Mouse (Mus musculus) lung, postnatal 0 days (tissue): ENCODE results near the gene Arhgap25. TPM values are rescaled to one million over a fixed set of nuclear protein-coding genes. Genes with fewer than 3 reads are reported as not detected.
A peak's percentile ranks its signal among the peaks of the same experiment; 100 is the strongest.

Experiments used
- ATAC-seq: fragments of 200-750 bp; cut with Nextera tagmentation; 2 replicates; pipeline ENCODE4 v1.8.0; 2017; ENCODE audit warnings: moderate library complexity
- DNase-seq: peaks from one replicate; pipeline ENCODE4 v3.0.0-alpha.2; 2016; ENCODE audit warnings: low spot score
- H3K27ac ChIP-seq: fragments of 300-500 bp; sonication (generic); 2 replicates; pipeline ENCODE4 v1.5.1; 2014; ENCODE audit warnings: antibody characterized with exemption, mild to moderate bottlenecking, low read length, mixed read lengths
- H3K27me3 ChIP-seq: fragments of 300-500 bp; sonication (generic); replicated peaks from 2 replicates; pipeline ENCODE4 v1.6.1; 2014; ENCODE audit warnings: low read length, mixed read lengths; ENCODE audit not compliant: insufficient read depth
- H3K36me3 ChIP-seq: fragments of 300-500 bp; sonication (generic); 2 replicates; pipeline ENCODE4 v1.6.1; 2014; ENCODE audit warnings: low read length, mixed read lengths; ENCODE audit not compliant: insufficient read depth
- H3K4me1 ChIP-seq: fragments of 300-500 bp; sonication (generic); 2 replicates; pipeline ENCODE4 v1.6.1; 2014; ENCODE audit warnings: antibody characterized with exemption, low read depth, low read length, mixed read lengths; ENCODE audit not compliant: insufficient read depth
- H3K4me2 ChIP-seq: fragments of 300-500 bp; sonication (generic); replicated peaks from 2 replicates; pipeline ENCODE4 v1.6.1; 2014; ENCODE audit warnings: low read depth, mild to moderate bottlenecking, low read length, moderate library complexity, mixed read lengths
- H3K4me3 ChIP-seq: fragments of 300-500 bp; sonication (generic); 2 replicates; pipeline ENCODE4 v1.5.1; 2014; ENCODE audit warnings: low read depth, low read length
- H3K9ac ChIP-seq: fragments of 300-500 bp; sonication (generic); replicated peaks from 2 replicates; pipeline ENCODE4 v1.6.1; 2014; ENCODE audit warnings: low read depth, mild to moderate bottlenecking
- H3K9me3 ChIP-seq: fragments of 300-500 bp; sonication (generic); 2 replicates; pipeline ENCODE4 v1.6.1; 2016; ENCODE audit warnings: low read length, mixed read lengths
- CTCF ChIP-seq: IDR thresholded peaks from 2 replicates; pipeline ENCODE4 v1.5.1; 2016; ENCODE audit warnings: antibody characterized with exemption, mild to moderate bottlenecking
- EP300 ChIP-seq: IDR thresholded peaks from 2 replicates; pipeline ENCODE4 v1.6.1; 2016; ENCODE audit warnings: antibody characterized with exemption, mild to moderate bottlenecking, control low read depth
- WGBS: fragments of 180-500 bp; shearing (Covaris S2); extraction: QIAGEN DNeasy Blood & Tissue Kit; methylation state at CpG from one replicate; pipeline ENCODE4 v1.1.7; 2014; 5-methylcytosine and 5-hydroxymethylcytosine counted together
- polyA plus RNA-seq: library from polyadenylated mRNA; unstranded; fragments of >200 nt; fragmentation: Nextera tagmentation; extraction: Ambion mirVana; gene quantifications from 2 replicates; pipeline ENCODE4 v1.2.1, GENCODE M21; 2015

Arhgap25 gene
- polyA plus RNA-seq, 1 experiment from 2014 or later = 9.9 TPM

DNA sequence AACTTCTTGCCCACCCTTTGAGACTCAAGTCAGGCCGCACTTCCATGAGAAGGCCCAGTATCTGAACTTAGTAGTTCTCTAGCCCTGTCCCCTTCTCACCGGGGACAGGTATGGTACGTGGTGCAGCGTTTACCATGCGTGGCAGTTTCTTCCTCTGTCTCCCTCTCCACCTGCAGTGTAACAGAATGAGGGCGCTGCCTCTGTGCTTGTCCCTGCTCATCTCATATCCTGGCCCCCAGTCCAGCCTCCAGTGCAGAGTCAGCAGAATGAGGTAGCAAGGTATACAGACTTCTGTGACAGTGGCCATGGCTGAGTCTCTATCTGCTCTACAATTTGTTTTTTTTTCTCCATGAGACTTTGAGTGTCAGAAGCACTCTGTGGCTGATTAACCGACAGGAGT, 32.4 kb downstream of the Arhgap25 start:
- no peak overlapping the region for H3K27ac ChIP-seq
- no peaks in the 10 kb centered on the region; the same call in 1 of the 2 replicates for H3K4me1 ChIP-seq
- no peaks in the 10 kb centered on the region for H3K27me3 ChIP-seq
- WGBS = 84% methylated on average over 7 of the region's 7 CpGs
- DNase-seq = no peak
- H3K4me2 ChIP-seq = no peak overlapping the region
- H3K9ac ChIP-seq = no peak overlapping the region
- ATAC-seq = no peak
- no peaks in the 10 kb centered on the region for H3K9me3 ChIP-seq
- no peak overlapping the region for H3K4me3 ChIP-seq
- no peaks in the 10 kb centered on the region for H3K36me3 ChIP-seq
- no peak for TF ChIP-seq CTCF
- no peak for TF ChIP-seq EP300

DNA sequence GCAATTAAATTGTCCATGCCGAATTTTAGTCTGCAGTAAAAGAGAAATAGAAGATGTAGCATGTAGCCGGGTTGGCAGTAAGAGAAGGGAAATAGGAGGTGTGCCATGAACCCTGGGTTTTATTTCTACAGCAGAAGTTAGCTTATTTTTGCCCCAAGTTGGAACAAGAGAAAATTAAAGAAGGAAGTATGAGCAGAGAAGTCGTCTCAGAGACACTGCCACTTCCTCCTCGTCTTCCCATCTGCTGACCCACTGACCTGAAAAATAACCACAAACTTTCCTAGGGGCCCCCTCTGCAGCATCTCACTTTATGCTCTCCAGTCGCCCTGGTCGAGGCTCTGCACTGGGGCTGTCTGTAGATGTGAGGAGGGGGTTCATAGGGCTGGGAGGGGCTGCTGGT, 33.3 kb downstream of the Arhgap25 start:
- 39% methylated on average over 6 of the region's 6 CpGs for whole genome bisulfite sequencing
- no peak overlapping the region for H3K27ac ChIP-seq
- no peaks in the 10 kb centered on the region; the same call in 1 of the 2 replicates for H3K4me1 ChIP-seq
- H3K4me2 ChIP-seq = no peak overlapping the region
- H3K9me3 ChIP-seq = no peaks in the 10 kb centered on the region
- H3K36me3 ChIP-seq = no peaks in the 10 kb centered on the region
- DNase-seq (peak; percentile 10), ATAC-seq (no peak)
- no peaks in the 10 kb centered on the region for H3K27me3 ChIP-seq
- H3K9ac ChIP-seq = no peak overlapping the region
- no peak overlapping the region for H3K4me3 ChIP-seq
- TF ChIP-seq CTCF (no peak), EP300 (no peak)

DNA sequence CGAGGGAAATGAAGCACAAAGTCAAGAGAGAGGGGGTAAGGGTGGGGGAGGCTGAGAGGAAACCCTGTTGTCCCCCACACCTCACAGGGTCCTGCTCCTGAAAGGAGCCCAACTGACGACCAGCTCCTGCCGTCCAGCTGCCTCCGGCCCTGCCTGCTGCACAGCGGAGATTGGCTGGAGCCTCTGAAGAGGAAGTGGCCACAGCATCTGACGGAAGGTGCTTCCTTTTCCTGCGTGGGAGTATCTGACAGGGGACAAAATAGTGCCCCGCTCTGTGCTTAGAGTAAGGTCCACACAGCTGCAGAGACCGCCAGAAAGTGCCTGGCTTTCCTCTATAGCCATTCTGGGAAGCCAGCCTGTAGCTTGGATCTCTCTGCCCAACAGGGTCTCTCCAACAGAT, 36.9 kb downstream of the Arhgap25 start:
- H3K27ac ChIP-seq = peak overlapping the region; percentile 43; the same call in 1 of the 2 replicates
- TF ChIP-seq CTCF = no peak
- H3K9ac ChIP-seq = peak overlapping the region; percentile 39; the same call in 1 of the 2 replicates
- 43% methylated on average over 8 of the region's 9 CpGs for WGBS
- peak; percentile 36 for DNase-seq
- no peaks in the 10 kb centered on the region for H3K9me3 ChIP-seq
- H3K4me1 ChIP-seq = no peaks in the 10 kb centered on the region; the same call in 1 of the 2 replicates
- no peaks in the 10 kb centered on the region for H3K36me3 ChIP-seq
- H3K4me2 ChIP-seq = peak overlapping the region; percentile 54
- peak; percentile 86 for ATAC-seq
- H3K27me3 ChIP-seq = no peaks in the 10 kb centered on the region
- peak overlapping the region; percentile 31 for H3K4me3 ChIP-seq

DNA sequence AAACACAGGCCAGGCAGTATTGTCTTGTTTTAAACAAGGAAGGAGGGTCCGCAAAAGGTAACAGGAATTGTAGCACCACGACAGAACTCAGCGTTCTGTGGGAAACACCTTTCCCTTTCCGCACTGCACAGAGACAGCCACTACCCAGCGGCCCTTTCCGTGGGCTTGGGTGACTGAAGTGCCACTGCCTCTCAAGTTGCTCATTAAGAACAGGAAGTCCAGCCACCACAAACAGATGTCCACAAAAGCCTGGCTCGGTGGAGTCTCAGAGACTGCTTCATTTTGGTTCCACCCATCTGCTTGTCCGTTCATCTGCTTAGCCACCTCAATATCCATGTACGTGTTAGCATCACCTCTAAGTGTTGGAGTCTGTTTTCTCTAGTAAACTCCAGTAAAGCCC, 38.7 kb downstream of the Arhgap25 start:
- H3K4me3 ChIP-seq = peak overlapping the region; percentile 18; the same call in 1 of the 2 replicates
- no peaks in the 10 kb centered on the region for H3K36me3 ChIP-seq
- 34% methylated on average over 9 of the region's 9 CpGs for WGBS
- H3K27ac ChIP-seq = no peak overlapping the region
- H3K9ac ChIP-seq = no peak overlapping the region
- H3K27me3 ChIP-seq = no peaks in the 10 kb centered on the region
- DNase-seq = peak; percentile 63
- H3K4me1 ChIP-seq = no peaks in the 10 kb centered on the region; the same call in 1 of the 2 replicates
- no peaks in the 10 kb centered on the region for H3K9me3 ChIP-seq
- peak overlapping the region; percentile 54 for H3K4me2 ChIP-seq
- TF ChIP-seq CTCF = no peak
- no peak for TF ChIP-seq EP300
- ATAC-seq = peak; percentile 72

DNA sequence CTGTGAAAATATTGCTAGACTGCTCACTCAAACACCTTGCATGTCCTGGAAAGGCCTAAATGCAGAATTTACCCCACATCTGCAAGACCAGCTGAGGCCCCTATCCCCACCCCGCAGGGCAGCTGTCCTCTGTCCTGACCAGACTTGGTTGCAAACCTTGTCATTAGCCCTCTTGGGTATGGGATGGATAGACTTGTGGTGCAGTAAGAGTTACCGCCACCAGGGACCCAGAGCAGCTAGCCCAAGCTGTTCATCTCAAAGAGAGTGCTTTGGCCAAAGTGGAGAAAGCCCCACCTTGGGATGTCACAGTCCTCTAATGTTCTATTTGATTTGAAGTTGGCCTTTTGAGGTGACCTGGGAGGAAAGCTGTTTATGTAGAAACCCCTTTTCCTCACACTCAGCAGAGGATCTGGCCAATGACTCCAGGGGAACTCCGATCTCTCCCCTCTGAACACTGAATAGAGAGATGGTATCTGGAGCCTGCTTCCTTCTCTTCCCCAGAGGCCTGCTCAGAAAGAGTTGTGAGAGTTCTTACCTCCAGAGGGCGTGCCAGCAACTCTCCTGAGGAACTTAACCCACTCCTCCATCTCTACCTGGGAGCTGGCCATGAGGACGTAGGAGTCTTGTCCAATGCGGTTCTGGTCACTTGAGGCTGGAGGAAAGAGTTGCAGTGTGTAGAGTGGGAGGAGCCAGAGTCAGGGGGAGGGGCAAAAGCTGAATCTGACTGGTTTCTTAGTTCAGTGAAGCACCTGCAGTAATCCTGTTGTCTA, 45.2 kb downstream of the Arhgap25 start:
- no peak overlapping the region for H3K4me2 ChIP-seq
- 59% methylated on average over 6 of the region's 6 CpGs for WGBS
- TF ChIP-seq EP300 (no peak), CTCF (peak; percentile 54)

DNA sequence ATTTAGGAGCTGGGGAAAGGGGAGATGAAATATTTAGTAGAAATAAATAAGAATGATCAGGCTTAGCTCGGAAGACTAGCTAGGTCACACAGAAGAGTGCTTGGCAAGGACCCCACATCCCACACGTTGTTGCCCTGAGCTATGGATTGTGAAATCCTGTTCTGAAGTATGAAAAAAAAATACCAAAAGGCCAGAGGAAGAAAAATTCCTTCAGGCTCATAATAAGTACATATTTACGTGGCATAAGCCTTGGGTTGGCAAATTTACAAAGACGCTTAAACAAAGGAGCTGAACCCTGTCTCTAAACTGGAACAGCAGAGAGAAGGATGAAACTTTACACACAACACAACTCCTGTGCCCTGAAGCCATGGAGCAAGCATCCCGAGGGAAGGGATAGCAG, 48.3 kb downstream of the Arhgap25 start:
- WGBS = 31% methylated on average over 5 of the region's 5 CpGs
- no peak overlapping the region for H3K4me2 ChIP-seq
- no peaks in the 10 kb centered on the region for H3K9me3 ChIP-seq
- no peak overlapping the region for H3K9ac ChIP-seq
- H3K4me3 ChIP-seq = no peak overlapping the region
- H3K4me1 ChIP-seq = no peaks in the 10 kb centered on the region
- H3K27me3 ChIP-seq = no peaks in the 10 kb centered on the region
- TF ChIP-seq EP300 (no peak), CTCF (no peak)
- no peaks in the 10 kb centered on the region for H3K36me3 ChIP-seq
- DNase-seq (peak; percentile 74), ATAC-seq (peak; percentile 26)
- H3K27ac ChIP-seq = no peak overlapping the region

More for the DNA sequence above, 45.2 kb downstream of the Arhgap25 start:
- Histone ChIP-seq H3K27me3 (no peaks in the 10 kb centered on the region), H3K4me1 (no peaks in the 10 kb centered on the region), H3K9me3 (no peaks in the 10 kb centered on the region), H3K4me3 (no peak overlapping the region), H3K9ac (no peak overlapping the region), H3K36me3 (no peaks in the 10 kb centered on the region), H3K27ac (no peak overlapping the region)
- ATAC-seq (peak; percentile 70), DNase-seq (peak; percentile 58)
